Mouse (Mus musculus) olfactory bulb, adult 2 months (tissue): ENCODE measurements around the gene Elmod2.

Experiments
- CTCF ChIP-seq: fragments of 200-500 bp; IDR thresholded peaks from 2 replicates; pipeline ENCODE4 v1.5.1; 2012; ENCODE audit warnings: low read depth, mild to moderate bottlenecking, low read length, moderate library complexity; ENCODE audit not compliant: insufficient read depth
- POLR2A ChIP-seq: fragments of 200-500 bp; IDR thresholded peaks from 2 replicates; pipeline ENCODE4 v1.6.1; 2012; ENCODE audit warnings: mild to moderate bottlenecking, low read depth, low read length, moderate library complexity; ENCODE audit not compliant: insufficient read depth

DNA sequence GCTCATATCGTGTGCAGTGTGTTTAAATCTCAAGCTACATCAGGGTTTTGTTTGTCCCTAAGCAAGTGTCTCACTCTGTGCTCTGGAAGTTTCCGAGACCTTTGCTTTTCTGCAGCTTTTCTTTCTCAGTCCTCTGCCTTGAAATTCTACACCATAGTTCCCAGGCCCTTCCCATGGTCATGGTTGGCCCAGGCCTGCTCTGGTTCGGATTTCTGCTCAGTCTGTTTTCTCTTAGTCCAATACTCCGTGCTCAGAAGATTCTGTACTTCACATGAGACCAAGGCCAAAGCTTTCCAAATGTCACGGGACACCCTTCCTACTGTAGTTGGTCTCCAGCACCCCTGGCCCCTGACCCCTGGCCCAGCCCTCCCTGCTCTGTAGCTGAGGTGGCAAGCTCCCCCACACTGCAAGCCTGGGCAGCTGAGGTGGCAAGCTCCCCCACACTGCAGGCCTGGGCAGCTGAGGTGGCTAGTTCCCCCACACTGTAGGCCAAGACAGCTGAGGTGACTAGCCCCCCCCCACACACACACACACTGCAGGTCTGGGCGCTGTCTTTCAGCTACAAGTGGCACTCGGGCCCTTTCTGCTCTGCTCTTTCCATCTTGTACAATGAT is 31.0 kb upstream of the Elmod2 start:
- TF ChIP-seq CTCF (no peak), POLR2A (no peak)
